In the genomic region with DNA sequence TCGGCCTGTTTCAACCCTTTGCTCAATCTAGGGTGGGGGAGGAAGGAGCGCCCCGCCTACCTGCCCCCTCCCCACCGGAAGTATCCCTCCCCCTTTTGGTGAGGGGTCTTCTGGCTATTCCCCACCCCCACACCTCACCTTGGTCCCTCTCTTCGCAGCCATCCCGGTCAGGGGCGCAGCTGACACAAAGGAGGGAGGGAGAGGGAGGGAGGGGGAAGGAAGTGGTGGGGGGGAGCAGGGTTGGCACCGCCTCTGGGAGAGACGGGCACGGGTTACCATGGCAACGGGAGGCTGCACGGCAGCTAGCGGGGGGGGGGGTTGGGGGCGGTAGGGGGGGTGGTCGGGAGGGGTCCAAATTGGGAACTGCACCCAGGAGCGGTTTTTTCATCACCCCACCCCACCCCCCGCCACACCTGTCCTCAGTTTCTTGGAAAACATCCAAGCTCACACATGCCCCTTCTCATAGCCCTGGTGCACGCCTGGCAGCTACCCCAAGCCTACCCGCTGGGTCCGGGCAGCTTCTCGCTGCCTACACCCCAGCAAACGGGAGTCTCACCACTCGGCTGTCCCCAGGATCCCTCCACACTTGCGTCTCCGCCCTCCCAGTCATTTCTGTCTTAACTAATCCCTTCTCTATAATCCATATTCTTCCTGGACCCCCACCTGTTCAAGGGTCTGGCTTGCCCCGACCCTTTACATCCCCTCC, we compare ENCODE assay signal across 8 mouse cellular contexts. TPM values are rescaled to one million over a fixed set of nuclear protein-coding genes. Genes with fewer than 3 reads are reported as not detected.
DNase-seq lines count a peak whose midpoint lies in the region; ATAC-seq and TF ChIP-seq lines count a peak whose summit lies in the region.

No protein-coding gene starts in this region.

- H3K9ac ChIP-seq in midbrain, embryonic 16.5 days (ENCODE audit: low read depth, low read length), result peak overlapping the region; percentile 86

- under 1% methylated on average over 25 of the region's 26 CpGs for WGBS in bone marrow, adult 2 months
- WGBS in forebrain, embryonic 10.5 days, result under 1% methylated on average over 22 of the region's 26 CpGs
- 0% methylated on average over 12 of the region's 26 CpGs for WGBS in midbrain, embryonic 16.5 days

- H3K9me3 ChIP-seq in forebrain, embryonic 10.5 days, result no peaks in the 10 kb centered on the region
- no peaks in the 10 kb centered on the region for H3K9me3 ChIP-seq in midbrain, embryonic 16.5 days (replicated peaks; ENCODE audit: control insufficient read depth, low read length, poor library complexity, severe bottlenecking)

- no peak for TF ChIP-seq CTCF in bone marrow, adult 2 months (IDR thresholded peaks at IDR 0.05; ENCODE audit: control insufficient read depth, insufficient read depth, low read length)

- peak; percentile 73 for DNase-seq in layer of hippocampus, adult 11-12 months (ENCODE audit: low spot score)
- DNase-seq in layer of hippocampus, adult 8-10 months (ENCODE audit: low spot score in 2 of 2), result no peak
- DNase-seq in forebrain, embryonic 10.5 days (ENCODE audit: extremely low spot score, low spot score), result peak; percentile 62
- peak; percentile 73 to 81 for DNase-seq in layer of hippocampus, postnatal 14 days (ENCODE audit: low spot score in 2 of 2)
- peak; percentile 67 for DNase-seq in thymus, postnatal 25 days
- no peak for DNase-seq in gastrocnemius, postnatal 14 days

- H3K4me3 ChIP-seq in bone marrow, adult 2 months (replicated peaks; ENCODE audit: control insufficient read depth, low read depth, low read length), result peak overlapping the region; percentile 15
- peak overlapping the region; percentile 83 for H3K4me3 ChIP-seq in forebrain, embryonic 10.5 days
- H3K4me3 ChIP-seq in midbrain, embryonic 16.5 days (ENCODE audit: low read depth, low read length), result peak overlapping the region; percentile 71

- TF ChIP-seq POLR2A in bone marrow, adult 2 months (IDR thresholded peaks at IDR 0.05; ENCODE audit: borderline replicate concordance, control insufficient read depth, low read depth, low read length), result no peak

- intact Hi-C loops in gastrocnemius, postnatal 14 days (cut with DNase I; ENCODE audit: low total_unique reads), result loop anchor here (5.0 kb wide), 1 partner anchor 57 kb away; no protein-coding TSS in a partner anchor

- ATAC-seq in midbrain, embryonic 16.5 days, result peak; percentile 70

- peak overlapping the region; percentile 86 for H3K4me2 ChIP-seq in midbrain, embryonic 16.5 days (ENCODE audit: low read length)

- peaks cover 37% of the 10 kb centered on the region for H3K36me3 ChIP-seq in forebrain, embryonic 10.5 days (replicated peaks)
- peaks cover 19% of the 10 kb centered on the region for H3K36me3 ChIP-seq in midbrain, embryonic 16.5 days (ENCODE audit: control insufficient read depth, insufficient read depth, low read length)

- no peak overlapping the region for H3K27ac ChIP-seq in bone marrow, adult 2 months (ENCODE audit: control insufficient read depth, insufficient read depth, low read depth, low read length, poor library complexity)
- H3K27ac ChIP-seq in forebrain, embryonic 10.5 days, result peak overlapping the region; percentile 94
- peak overlapping the region; percentile 95 for H3K27ac ChIP-seq in midbrain, embryonic 16.5 days (ENCODE audit: low read length)

- H3K27me3 ChIP-seq in forebrain, embryonic 10.5 days (ENCODE audit: poor library complexity, severe bottlenecking), result peaks cover 30% of the 10 kb centered on the region
- no peaks in the 10 kb centered on the region for H3K27me3 ChIP-seq in midbrain, embryonic 16.5 days (ENCODE audit: control insufficient read depth, insufficient read depth, low read depth, low read length)

- peaks cover 3% of the 10 kb centered on the region for H3K4me1 ChIP-seq in bone marrow, adult 2 months (ENCODE audit: control insufficient read depth, insufficient read depth, low read length)
- peaks cover 56% of the 10 kb centered on the region for H3K4me1 ChIP-seq in forebrain, embryonic 10.5 days
- peaks cover 31% of the 10 kb centered on the region for H3K4me1 ChIP-seq in midbrain, embryonic 16.5 days (ENCODE audit: control insufficient read depth, insufficient read depth, low read length)

RNA-seq across cellular contexts. Expression of a gene that starts 0.6 kb away (rescaled TPM):
- 10 to 100 TPM; 73.9 to 82.9 (median 79.4) TPM for total RNA-seq in layer of hippocampus, adult 8-10 months (2022)
- 47.8 and 69.5 TPM in 2 replicates for polyA plus RNA-seq in bone marrow, adult 2 months (2011; ENCODE audit: insufficient read depth, insufficient read length, low replicate concordance, missing spikeins)
- polyA plus RNA-seq in forebrain, embryonic 10.5 days (2016; fragmentation: Nextera tagmentation; extraction: Ambion mirVana), result 260 and 275 TPM in 2 replicates
- total RNA-seq in layer of hippocampus, postnatal 14 days (2021), result 10 to 100 TPM; 77.3 to 90.2 TPM
- 195 TPM in 2 replicates for polyA plus RNA-seq in midbrain, embryonic 16.5 days (2015; fragmentation: Nextera tagmentation; extraction: Ambion mirVana)
- total RNA-seq in gastrocnemius, postnatal 14 days (2021), result 10 to 100 TPM; 74.0 to 85.6 TPM

RNA-seq across cellular contexts. Expression of a gene that starts 1.0 kb away (rescaled TPM):
- total RNA-seq in layer of hippocampus, adult 8-10 months (2022), result 10 to 100 TPM; 74.0 to 89.3 (median 80.2) TPM
- polyA plus RNA-seq in bone marrow, adult 2 months (2011; ENCODE audit: insufficient read depth, insufficient read length, low replicate concordance, missing spikeins), result 0.59 and 1.6 TPM in 2 replicates
- 4.4 and 5.4 TPM in 2 replicates for polyA plus RNA-seq in forebrain, embryonic 10.5 days (2016; fragmentation: Nextera tagmentation; extraction: Ambion mirVana)
- 10 to 100 TPM; 97.0 to 99.4 TPM for total RNA-seq in layer of hippocampus, postnatal 14 days (2021)
- 90.3 and 91.2 TPM in 2 replicates for polyA plus RNA-seq in midbrain, embryonic 16.5 days (2015; fragmentation: Nextera tagmentation; extraction: Ambion mirVana)
- under 1 TPM; 0.16 to 0.39 TPM for total RNA-seq in gastrocnemius, postnatal 14 days (2021)

RNA-seq across cellular contexts. Expression of a gene that starts 14.0 kb away (rescaled TPM):
- 10 to 100 TPM; 44.2 to 67.3 (median 61.7) TPM for total RNA-seq in layer of hippocampus, adult 8-10 months (2022)
- 30.7 and 39.3 TPM in 2 replicates for polyA plus RNA-seq in bone marrow, adult 2 months (2011; ENCODE audit: insufficient read depth, insufficient read length, low replicate concordance, missing spikeins)
- 76.7 and 78.6 TPM in 2 replicates for polyA plus RNA-seq in forebrain, embryonic 10.5 days (2016; fragmentation: Nextera tagmentation; extraction: Ambion mirVana)
- 10 to 100 TPM; 50.0 to 63.2 TPM for total RNA-seq in layer of hippocampus, postnatal 14 days (2021)
- polyA plus RNA-seq in midbrain, embryonic 16.5 days (2015; fragmentation: Nextera tagmentation; extraction: Ambion mirVana), result 60.4 and 64.5 TPM in 2 replicates
- 10 to 100 TPM; 32.5 to 37.3 TPM for total RNA-seq in gastrocnemius, postnatal 14 days (2021)

RNA-seq across cellular contexts. Expression of a gene that starts 16.3 kb away (rescaled TPM):
- total RNA-seq in layer of hippocampus, adult 8-10 months (2022), result 1 to 10 TPM in 2 of 4 experiments, under 1 TPM in 2; 0.37 to 1.7 (median 1.2) TPM
- polyA plus RNA-seq in bone marrow, adult 2 months (2011; ENCODE audit: insufficient read depth, insufficient read length, low replicate concordance, missing spikeins), result 0.67 TPM in 1 of 2 replicates, not detected in the other
- 1.7 and 1.8 TPM in 2 replicates for polyA plus RNA-seq in forebrain, embryonic 10.5 days (2016; fragmentation: Nextera tagmentation; extraction: Ambion mirVana)
- 1 to 10 TPM; 1.2 to 1.3 TPM for total RNA-seq in layer of hippocampus, postnatal 14 days (2021)
- polyA plus RNA-seq in midbrain, embryonic 16.5 days (2015; fragmentation: Nextera tagmentation; extraction: Ambion mirVana), result 0.57 and 1.5 TPM in 2 replicates
- under 1 TPM; 0.21 to 0.22 TPM for total RNA-seq in gastrocnemius, postnatal 14 days (2021)

RNA-seq across cellular contexts. Expression of a gene that starts 18.2 kb away (rescaled TPM):
- 10 to 100 TPM; 85.4 to 96.0 (median 94.4) TPM for total RNA-seq in layer of hippocampus, adult 8-10 months (2022)
- 33.9 and 66.4 TPM in 2 replicates for polyA plus RNA-seq in bone marrow, adult 2 months (2011; ENCODE audit: insufficient read depth, insufficient read length, low replicate concordance, missing spikeins)
- polyA plus RNA-seq in forebrain, embryonic 10.5 days (2016; fragmentation: Nextera tagmentation; extraction: Ambion mirVana), result 227 and 242 TPM in 2 replicates
- 10 to 100 TPM; 91.1 to 99.9 TPM for total RNA-seq in layer of hippocampus, postnatal 14 days (2021)
- 145 and 150 TPM in 2 replicates for polyA plus RNA-seq in midbrain, embryonic 16.5 days (2015; fragmentation: Nextera tagmentation; extraction: Ambion mirVana)
- total RNA-seq in gastrocnemius, postnatal 14 days (2021), result 10 to 100 TPM; 42.4 to 52.2 TPM

Comparison
In these comparisons a context has a peak if more than half of its experiments do, and no peak if none do; other contexts are left out.
1. DNase-seq: peak in layer of hippocampus, adult 11-12 months (single experiment), forebrain, embryonic 10.5 days (single experiment), layer of hippocampus, postnatal 14 days (2 of 2) and thymus, postnatal 25 days (single experiment); none in layer of hippocampus, adult 8-10 months (0 of 2) and gastrocnemius, postnatal 14 days (single experiment).
2. H3K4me3 ChIP-seq: peak in every context shown above with its lines; median percentile 83 in forebrain, embryonic 10.5 days; 71 in midbrain, embryonic 16.5 days; 15 in bone marrow, adult 2 months.
3. RNA of a gene that starts 1.0 kb away (total RNA-seq): 97.0 to 99.4 TPM in layer of hippocampus, postnatal 14 days and 74.0 to 89.3 TPM in layer of hippocampus, adult 8-10 months; 0.16 to 0.39 TPM in gastrocnemius, postnatal 14 days; every median in the first group is over 10 times any median in the second.